ENCODE assay signal across 10 mouse cellular contexts in the genomic region with DNA sequence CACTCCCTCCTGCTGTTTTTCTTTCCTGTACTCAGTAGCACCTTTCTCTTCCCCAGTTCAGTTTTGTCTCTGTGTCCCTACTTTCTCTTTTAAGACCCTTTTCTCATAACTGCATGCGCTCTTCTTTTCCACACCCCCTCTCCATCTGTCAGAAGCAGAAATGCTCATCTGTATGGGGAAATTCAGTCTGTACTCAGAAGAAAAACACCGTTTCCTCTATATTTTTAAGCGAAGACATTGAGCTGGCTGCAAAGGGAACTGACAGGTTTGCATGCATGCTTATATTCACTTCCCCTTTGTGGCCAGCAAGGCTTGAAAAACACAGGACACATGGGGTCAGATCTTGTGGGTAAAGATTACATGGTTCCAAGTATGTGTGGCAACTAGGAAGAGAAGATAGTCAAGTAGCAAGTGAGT. TPM values are rescaled to one million over a fixed set of nuclear protein-coding genes. Genes with fewer than 3 reads are reported as not detected.
DNase-seq lines count a peak whose midpoint lies in the region; ATAC-seq lines count a peak whose summit lies in the region.
"Had no signal": no experiment of that assay in that cellular context is flagged by ENCODE, and none has a peak within 500 bp of the region (broad histone marks: within the 10 kb centered on the region; RNA-seq: fewer than 3 reads in every experiment).

No protein-coding gene starts in this region.

- no peaks in the 10 kb centered on the region for H3K36me3 ChIP-seq in liver, embryonic 12.5 days
- no peaks in the 10 kb centered on the region for H3K36me3 ChIP-seq in liver, embryonic 11.5 days (ENCODE audit: control insufficient read depth, insufficient read depth, low read length)
- H3K36me3 ChIP-seq: heart, embryonic 15.5 days had no signal

- WGBS in liver, embryonic 12.5 days (ENCODE audit: insufficient replicate concordance), result 34% methylated on average over 3 of the region's 3 CpGs
- 68% methylated on average over 3 of the region's 3 CpGs for WGBS in liver, embryonic 11.5 days

- peak; percentile 78 for ATAC-seq in frontal cortex, adult (ENCODE audit: low TSS enrichment)
- 0 out of 2 replicates have a peak, but pooled peaks have one; percentile 15 for ATAC-seq in liver, embryonic 12.5 days
- no peak for ATAC-seq in liver, embryonic 11.5 days (replicated peaks; ENCODE audit: low FRiP score)
- ATAC-seq in neutrophil, adult 5-6 weeks (ENCODE audit: extremely low read depth, insufficient number of reproducible peaks, low FRiP score, poor library complexity, severe bottlenecking), result peak; percentile 81

- H3K4me3 ChIP-seq in liver, embryonic 12.5 days, result no peak overlapping the region
- no peak overlapping the region for H3K4me3 ChIP-seq in liver, embryonic 11.5 days (ENCODE audit: low read depth, low read length)
- H3K4me3 ChIP-seq: heart, embryonic 15.5 days; myocyte had no signal

- H3K9ac ChIP-seq in liver, embryonic 12.5 days, result no peak overlapping the region
- H3K9ac ChIP-seq in liver, embryonic 11.5 days (ENCODE audit: low read depth, low read length), result no peak overlapping the region
- H3K9ac ChIP-seq: heart, embryonic 15.5 days had no signal

- no peaks in the 10 kb centered on the region for H3K27me3 ChIP-seq in liver, embryonic 12.5 days (replicated peaks)
- no peaks in the 10 kb centered on the region for H3K27me3 ChIP-seq in liver, embryonic 11.5 days (replicated peaks; ENCODE audit: control insufficient read depth, insufficient read depth, low read length)
- H3K27me3 ChIP-seq: heart, embryonic 15.5 days had no signal

- H3K27ac ChIP-seq in liver, embryonic 12.5 days, result no peak overlapping the region
- H3K27ac ChIP-seq in liver, embryonic 11.5 days (ENCODE audit: low read depth, low read length), result no peak overlapping the region
- H3K27ac ChIP-seq: heart, embryonic 15.5 days had no signal

- peaks cover 26% of the 10 kb centered on the region for H3K4me1 ChIP-seq in liver, embryonic 12.5 days
- no peaks in the 10 kb centered on the region for H3K4me1 ChIP-seq in liver, embryonic 11.5 days (replicated peaks; ENCODE audit: control insufficient read depth, insufficient read depth, low read length)
- H3K4me1 ChIP-seq: heart, embryonic 15.5 days had no signal

- H3K4me2 ChIP-seq in liver, embryonic 12.5 days, result no peak overlapping the region
- H3K4me2 ChIP-seq in liver, embryonic 11.5 days, result no peak overlapping the region
- H3K4me2 ChIP-seq: heart, embryonic 15.5 days had no signal

- DNase-seq in frontal cortex, postnatal 14 days (ENCODE audit: low spot score in 2 of 2), result no peak
- DNase-seq in liver, embryonic 11.5 days (ENCODE audit: low spot score), result no peak
- peak; percentile 9 to 34 for DNase-seq in layer of hippocampus, postnatal 14 days (ENCODE audit: low spot score in 2 of 2)
- no peak for DNase-seq in MN1 (ENCODE audit: low spot score)
- DNase-seq in kidney, adult 18-20 months, result no peak

- H3K9me3 ChIP-seq in liver, embryonic 12.5 days (replicated peaks), result no peaks in the 10 kb centered on the region
- no peaks in the 10 kb centered on the region for H3K9me3 ChIP-seq in liver, embryonic 11.5 days (ENCODE audit: control insufficient read depth, low read length)
- H3K9me3 ChIP-seq: heart, embryonic 15.5 days had no signal

RNA-seq across cellular contexts. Expression of gene Gpr82, which starts 6.2 kb away (rescaled TPM):
- polyA plus RNA-seq in liver, embryonic 12.5 days (2016; fragmentation: Nextera tagmentation; extraction: Ambion mirVana), result 0.05 and 0.07 TPM in 2 replicates
- 0.49 TPM in 1 of 2 replicates, not detected in the other for polyA plus RNA-seq in liver, embryonic 11.5 days (2014; fragmentation: Nextera tagmentation; extraction: Ambion mirVana)
- not detected for total RNA-seq in layer of hippocampus, postnatal 14 days (2021)
- 0.37 and 1.0 TPM in 2 replicates for total RNA-seq in neutrophil, adult 5-6 weeks (2017)

RNA-seq across cellular contexts. Expression of gene Gpr34, which starts 23.1 kb away (rescaled TPM):
- polyA plus RNA-seq in liver, embryonic 12.5 days (2016; fragmentation: Nextera tagmentation; extraction: Ambion mirVana), result 0.44 and 0.50 TPM in 2 replicates
- polyA plus RNA-seq in liver, embryonic 11.5 days (2014; fragmentation: Nextera tagmentation; extraction: Ambion mirVana), result 0.47 and 0.67 TPM in 2 replicates
- 10 to 100 TPM; 11.1 to 17.5 TPM for total RNA-seq in layer of hippocampus, postnatal 14 days (2021)
- total RNA-seq in neutrophil, adult 5-6 weeks (2017), result 2.2 and 3.4 TPM in 2 replicates
- polyA plus RNA-seq: myocyte had no signal

Comparison
In these comparisons a context has a peak if more than half of its experiments do, and no peak if none do; other contexts are left out.
1. DNase-seq: peak in layer of hippocampus, postnatal 14 days (2 of 2); none in frontal cortex, postnatal 14 days (0 of 2), liver, embryonic 11.5 days (single experiment), MN1 (single experiment) and kidney, adult 18-20 months (single experiment).